Mouse (Mus musculus) CH12.LX (cell line): ENCODE measurements around the gene Arpp21. TPM values are rescaled to one million over a fixed set of nuclear protein-coding genes. Genes with fewer than 3 reads are reported as not detected.

Experiments
- DNase-seq: peaks from one replicate; pipeline ENCODE4 v3.0.0-alpha.2; 2013; ENCODE audit errors: extremely low read depth
- H3K27ac ChIP-seq: 2 replicates; pipeline ENCODE4 v1.5.1; 2012; ENCODE audit warnings: low read depth, mild to moderate bottlenecking, control low read depth, moderate library complexity; ENCODE audit not compliant: insufficient read depth
- H3K27me3 ChIP-seq: replicated peaks from 2 replicates; pipeline ENCODE3; 2012; ENCODE audit warnings: inconsistent platforms
- H3K36me3 ChIP-seq, 2 experiments: replicated peaks in 1 of 2; 2 replicates each; pipeline versions ENCODE3 to v1.6.1; 2012; ENCODE audit warnings: inconsistent platforms in 1 of 2, low read length in 1 of 2, mild to moderate bottlenecking in 1 of 2, mixed read lengths in 1 of 2, moderate library complexity in 1 of 2; ENCODE audit not compliant: control insufficient read depth in 1 of 2, insufficient read depth in 1 of 2
- H3K4me1 ChIP-seq, 2 experiments: 2 replicates each; pipeline ENCODE4 v1.6.1; 2012; ENCODE audit warnings: inconsistent platforms in 1 of 2, moderate library complexity in 1 of 2; ENCODE audit not compliant: insufficient read depth in 2 of 2, control insufficient read depth in 1 of 2
- H3K4me2 ChIP-seq: 2 replicates; pipeline ENCODE4 v1.6.1; 2012; ENCODE audit warnings: low read depth, mild to moderate bottlenecking, control low read depth; ENCODE audit not compliant: poor library complexity, insufficient read depth, severe bottlenecking
- H3K4me3 ChIP-seq, 3 experiments: fragments of 150-350 bp in 1 of 3; sonication (generic) in 1 of 3; replicated peaks in 1 of 3; 2 replicates each; pipeline versions ENCODE3 to v1.5.1; 2011 to 2012; ENCODE audit warnings: low read depth in 2 of 3, low read length in 2 of 3, mild to moderate bottlenecking in 2 of 3, moderate library complexity in 2 of 3, control low read depth in 1 of 3, improper control_type of control experiment in 1 of 3, inconsistent platforms in 1 of 3, mixed read lengths in 1 of 3; ENCODE audit not compliant: poor library complexity in 1 of 3
- H3K79me2 ChIP-seq: replicated peaks from 2 replicates; pipeline ENCODE4 v1.6.1; 2012; ENCODE audit warnings: mild to moderate bottlenecking, moderate library complexity; ENCODE audit not compliant: control insufficient read depth, poor library complexity, insufficient read depth, severe bottlenecking; ENCODE audit errors: extremely low read depth
- H3K9ac ChIP-seq: 2 replicates; pipeline ENCODE4 v1.6.1; 2012; ENCODE audit warnings: low read depth, mild to moderate bottlenecking, control low read depth, moderate library complexity; ENCODE audit not compliant: insufficient read depth
- H3K9me3 ChIP-seq: replicated peaks from 2 replicates; pipeline ENCODE3; 2012; ENCODE audit warnings: low read length, inconsistent platforms, mixed read lengths
- BHLHE40 ChIP-seq: IDR thresholded peaks from 2 replicates; pipeline ENCODE4 v1.6.1; 2011; ENCODE audit warnings: mild to moderate bottlenecking, low read depth, low read length, improper control_type of control experiment
- CHD1 ChIP-seq: IDR thresholded peaks from 2 replicates; pipeline ENCODE4 v1.6.1; 2012; ENCODE audit warnings: low read depth, low read length, improper control_type of control experiment, inconsistent platforms
- CHD2 ChIP-seq: IDR thresholded peaks from 2 replicates; pipeline ENCODE4 v1.6.1; 2011; ENCODE audit warnings: low read length, improper control_type of control experiment
- ELF1 ChIP-seq: IDR thresholded peaks from 2 replicates; pipeline ENCODE4 v1.6.1; 2014; ENCODE audit warnings: low read depth, mild to moderate bottlenecking, inconsistent platforms, low read length, improper control_type of control experiment
- EP300 ChIP-seq: IDR thresholded peaks from 2 replicates; pipeline ENCODE4 v1.6.1; 2011; ENCODE audit warnings: low read length, improper control_type of control experiment
- ETS1 ChIP-seq: conservative IDR thresholded peaks from 2 replicates; pipeline ENCODE4 v1.6.1; 2012; ENCODE audit warnings: low read depth, mild to moderate bottlenecking, inconsistent platforms, low read length, improper control_type of control experiment, moderate library complexity
- GABPA ChIP-seq: IDR thresholded peaks from 2 replicates; pipeline ENCODE4 v1.6.1; 2012; ENCODE audit warnings: low read depth, low read length, improper control_type of control experiment, inconsistent platforms; ENCODE audit not compliant: insufficient replicate concordance
- IRF4 ChIP-seq: IDR thresholded peaks from 2 replicates; pipeline ENCODE4 v1.6.1; 2014; ENCODE audit warnings: low read depth, mild to moderate bottlenecking, inconsistent platforms, low read length, improper control_type of control experiment
- JUND ChIP-seq: conservative IDR thresholded peaks from 2 replicates; pipeline ENCODE4 v1.6.1; 2011; ENCODE audit warnings: low read depth, low read length, improper control_type of control experiment
- KAT2A ChIP-seq: IDR thresholded peaks from 2 replicates; pipeline ENCODE4 v1.6.1; 2012; ENCODE audit warnings: low read length, improper control_type of control experiment, inconsistent platforms; ENCODE audit not compliant: insufficient replicate concordance
- MAZ ChIP-seq: IDR thresholded peaks from 2 replicates; pipeline ENCODE4 v1.6.1; 2012; ENCODE audit warnings: low read depth, mild to moderate bottlenecking, inconsistent platforms, low read length, improper control_type of control experiment, moderate library complexity
- MEF2A ChIP-seq: IDR thresholded peaks from 2 replicates; pipeline ENCODE4 v1.6.1; 2014; ENCODE audit warnings: low read depth, mild to moderate bottlenecking, inconsistent platforms, low read length, improper control_type of control experiment, borderline replicate concordance
- MXI1 ChIP-seq: IDR thresholded peaks from 2 replicates; pipeline ENCODE4 v1.6.1; 2011; ENCODE audit warnings: mild to moderate bottlenecking, low read depth, low read length, improper control_type of control experiment
- MYC ChIP-seq: IDR thresholded peaks from 2 replicates; pipeline ENCODE4 v1.6.1; 2011; ENCODE audit warnings: low read depth, mild to moderate bottlenecking, improper control_type of control experiment, low read length
- NELFE ChIP-seq: IDR thresholded peaks from 2 replicates; pipeline ENCODE4 v1.6.1; 2011; ENCODE audit warnings: low read depth, low read length, improper control_type of control experiment
- NRF1 ChIP-seq: IDR thresholded peaks from 2 replicates; pipeline ENCODE4 v1.6.1; 2014; ENCODE audit warnings: low read depth, mild to moderate bottlenecking, inconsistent platforms, low read length, improper control_type of control experiment, moderate library complexity
- PAX5 ChIP-seq: IDR thresholded peaks from 2 replicates; pipeline ENCODE4 v1.6.1; 2012; ENCODE audit warnings: low read length, inconsistent platforms, mixed read lengths
- POLR2A ChIP-seq: IDR thresholded peaks from 2 replicates; pipeline ENCODE4 v1.6.1; 2011; ENCODE audit warnings: low read depth, mild to moderate bottlenecking, improper control_type of control experiment, low read length
- RAD21 ChIP-seq: IDR thresholded peaks from 2 replicates; pipeline ENCODE4 v1.6.1; 2011; ENCODE audit warnings: low read depth, mild to moderate bottlenecking, low read length, improper control_type of control experiment, moderate library complexity
- SMC3 ChIP-seq: IDR thresholded peaks from 2 replicates; pipeline ENCODE4 v1.6.1; 2011; ENCODE audit warnings: low read depth, low read length, improper control_type of control experiment
- TBP ChIP-seq: conservative IDR thresholded peaks from 2 replicates; pipeline ENCODE4 v1.6.1; 2011; ENCODE audit warnings: low read depth, low read length, improper control_type of control experiment
- USF1 ChIP-seq: IDR thresholded peaks from 2 replicates; pipeline ENCODE4 v1.6.1; 2014; ENCODE audit warnings: low read depth, mild to moderate bottlenecking, inconsistent platforms, low read length, improper control_type of control experiment
- USF2 ChIP-seq: conservative IDR thresholded peaks from 2 replicates; pipeline ENCODE4 v1.6.1; 2011; ENCODE audit warnings: low read depth, low read length, improper control_type of control experiment
- ZC3H11A ChIP-seq: IDR thresholded peaks from 2 replicates; pipeline ENCODE4 v1.6.1; 2012; ENCODE audit warnings: low read depth, mild to moderate bottlenecking, inconsistent platforms, low read length, improper control_type of control experiment
- ZMIZ1 ChIP-seq: IDR thresholded peaks from 2 replicates; pipeline ENCODE4 v1.6.1; 2012; ENCODE audit warnings: low read depth, mild to moderate bottlenecking, inconsistent platforms, low read length, improper control_type of control experiment
- dilution Hi-C: fragments of 300-500 bp; cut with MboI; formaldehyde crosslinking; loops from 2 replicates; pipeline ENCODE4 v1.14.3; 2020; ENCODE audit warnings: low sequenced_read_pairs; ENCODE audit not compliant: extremely low pct_unique_long_range_greater_than_20kb, extremely low pct_ligation_motif_present
- in situ Hi-C: fragments of 300-500 bp; cut with MboI; formaldehyde crosslinking; loops from 3 replicates; pipeline ENCODE4 v1.14.3; 2019; ENCODE audit warnings: low sequenced_read_pairs, low pct_ligation_motif_present, low pct_unique_long_range_greater_than_20kb, mixed read lengths
- polyA plus RNA-seq: library from polyadenylated mRNA; unstranded; fragments of >175 nt; gene quantifications from 2 replicates; pipeline ENCODE4 v1.2.1, GENCODE M21; 2012; ENCODE audit warnings: low read depth; ENCODE audit not compliant: insufficient read length
- total RNA-seq, 2 experiments: library from RNA; depleted of rRNA; stranded (reverse); fragments of 300-350 nt in 1 of 2; fragments of >200 nt in 1 of 2; gene quantifications; 2 replicates each; pipeline ENCODE4 v1.2.3; 2012 to 2014

The Arpp21 gene
- total and polyA plus RNA-seq, 3 experiments, result not detected

DNA sequence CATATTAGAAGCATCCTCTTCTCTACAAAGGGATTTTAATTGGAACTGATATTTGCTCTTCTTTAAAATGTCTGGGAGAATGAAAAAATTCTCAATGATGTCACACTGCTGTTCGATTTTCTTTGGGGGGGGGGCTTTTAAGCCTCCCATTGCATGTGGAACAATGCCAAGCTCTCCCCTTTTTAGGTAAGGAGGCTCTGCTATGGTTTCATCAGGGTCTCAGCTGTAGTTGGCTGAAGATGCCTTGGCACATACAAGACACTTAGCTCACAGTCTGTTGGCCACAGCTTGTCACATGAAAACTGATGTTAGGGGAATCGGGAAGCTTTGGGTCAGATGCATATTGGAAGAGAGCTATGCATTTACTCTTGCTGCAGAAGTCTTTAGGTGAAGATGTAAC is 20.2 kb upstream of the Arpp21 start:
- in situ Hi-C loops (no loop called here), dilution Hi-C loops (no loop called here)
- Histone ChIP-seq H3K9ac (no peak overlapping the region), H3K4me1 (no peaks in the 10 kb centered on the region), H3K27ac (no peak overlapping the region), H3K79me2 (no peaks in the 10 kb centered on the region), H3K4me2 (no peak overlapping the region), H3K36me3 (no peaks in the 10 kb centered on the region), H3K9me3 (peaks cover 49% of the 10 kb centered on the region), H3K27me3 (no peaks in the 10 kb centered on the region), H3K4me3 (no peak overlapping the region)
- DNase-seq, result no peak
- no peak for TF ChIP-seq ZMIZ1
- no peak for TF ChIP-seq ZC3H11A
- no peak for TF ChIP-seq CHD1
- no peak for TF ChIP-seq MYC
- TF ChIP-seq ELF1, result no peak
- TF ChIP-seq JUND, result no peak
- no peak for TF ChIP-seq MXI1
- TF ChIP-seq NELFE, result no peak
- TF ChIP-seq GABPA, result no peak
- TF ChIP-seq ETS1, result no peak
- TF ChIP-seq MAZ, result no peak
- no peak for TF ChIP-seq TBP
- TF ChIP-seq BHLHE40, result no peak
- TF ChIP-seq MEF2A, result no peak
- no peak for TF ChIP-seq CHD2
- no peak for TF ChIP-seq KAT2A

- Histone ChIP-seq H3K79me2 (no peaks in the 10 kb centered on the region), H3K4me1 (no peaks in the 10 kb centered on the region), H3K9me3 (peaks cover 55% of the 10 kb centered on the region), H3K4me2 (no peak overlapping the region), H3K27ac (no peak overlapping the region), H3K36me3 (no peaks in the 10 kb centered on the region), H3K9ac (no peak overlapping the region), H3K27me3 (no peaks in the 10 kb centered on the region), H3K4me3 (no peak overlapping the region)
- dilution Hi-C loops (no loop called here), in situ Hi-C loops (no loop called here)
- DNase-seq, result no peak
- no peak for TF ChIP-seq POLR2A
- TF ChIP-seq MAZ, result no peak
- no peak for TF ChIP-seq GABPA
- no peak for TF ChIP-seq ZC3H11A
- no peak for TF ChIP-seq USF2
- no peak for TF ChIP-seq ETS1
- TF ChIP-seq PAX5, result no peak
- no peak for TF ChIP-seq IRF4
- no peak for TF ChIP-seq USF1
- TF ChIP-seq RAD21, result no peak
- TF ChIP-seq JUND, result no peak
- no peak for TF ChIP-seq ZMIZ1
- TF ChIP-seq EP300, result no peak
- no peak for TF ChIP-seq SMC3
- TF ChIP-seq NRF1, result no peak
These were observed 18.0 kb upstream of the Arpp21 start for GRCm38 (mm10) chr9:112253730-112254129.
